Mouse (Mus musculus) lung, postnatal 0 days (tissue): ENCODE measurements at regions not wholly inside any gene's neighbourhood (a gene's known extent, or its start where the extent isn't known, plus 50 kb on each side); places are given as distances from the start of the nearest gene placed in this dataset.

Source experiments
- CTCF ChIP-seq: IDR thresholded peaks from 2 replicates; pipeline ENCODE4 v1.5.1; 2016; ENCODE audit warnings: antibody characterized with exemption, mild to moderate bottlenecking
- EP300 ChIP-seq: IDR thresholded peaks from 2 replicates; pipeline ENCODE4 v1.6.1; 2016; ENCODE audit warnings: antibody characterized with exemption, mild to moderate bottlenecking, control low read depth

GRCm38 (mm10) chr12:27248545-27248855 is 93.9 kb downstream of the Sox11 start:
- TF ChIP-seq EP300 (no peak), CTCF (no peak)
